Mouse (Mus musculus): Measurements from ENCODE around the gene St5.
A peak's percentile ranks its signal among the peaks of the same experiment; 100 is the strongest.

The St5 gene

GRCm38 (mm10) chr7:109641102-109641501 is 62.3 kb downstream of the St5 start:
- DNase-seq (ENCODE audit: low spot score in 2 of 2): no peak

- no peak for DNase-seq (ENCODE audit: low spot score in 2 of 2)
These were observed 66.0 kb downstream of the St5 start for GRCm38 (mm10) chr7:109637391-109637790.

- DNase-seq (ENCODE audit: low spot score in 2 of 2): no peak
These were observed 67.2 kb downstream of the St5 start for GRCm38 (mm10) chr7:109636086-109636792.

DNA sequence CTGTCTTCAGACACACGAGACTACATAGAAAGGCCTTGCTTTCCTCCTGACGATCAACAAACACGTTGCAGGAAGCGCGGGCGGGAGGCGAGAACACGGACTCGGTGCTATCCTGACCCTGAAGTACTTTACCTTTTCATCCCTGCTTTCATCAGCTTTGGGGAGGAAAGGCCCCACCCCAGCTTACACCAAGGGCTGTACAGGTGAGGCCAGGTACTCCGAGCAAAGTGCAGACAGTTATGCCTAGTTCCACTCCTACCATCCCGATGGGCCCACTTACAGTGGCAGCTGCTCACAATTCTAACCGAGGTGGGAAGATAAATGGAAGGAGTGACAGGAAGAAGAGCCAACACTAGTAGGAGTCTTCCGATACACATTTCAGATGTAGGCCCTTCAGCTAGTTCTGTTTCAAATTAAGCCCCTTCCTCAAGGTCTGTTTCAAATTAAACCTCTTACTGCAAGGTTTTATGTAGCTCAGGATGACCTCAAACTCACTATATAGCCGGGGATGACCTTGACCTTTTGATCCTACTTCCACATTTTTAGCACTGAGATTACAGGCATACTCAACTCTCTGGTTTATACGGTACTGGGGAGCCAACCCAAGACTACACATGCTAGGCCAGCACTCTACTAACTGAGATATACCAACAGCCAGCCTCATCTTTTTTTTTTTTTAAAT is 69.9 kb downstream of the St5 start:
- DNase-seq (ENCODE audit: low spot score in 2 of 2): no peak

DNA sequence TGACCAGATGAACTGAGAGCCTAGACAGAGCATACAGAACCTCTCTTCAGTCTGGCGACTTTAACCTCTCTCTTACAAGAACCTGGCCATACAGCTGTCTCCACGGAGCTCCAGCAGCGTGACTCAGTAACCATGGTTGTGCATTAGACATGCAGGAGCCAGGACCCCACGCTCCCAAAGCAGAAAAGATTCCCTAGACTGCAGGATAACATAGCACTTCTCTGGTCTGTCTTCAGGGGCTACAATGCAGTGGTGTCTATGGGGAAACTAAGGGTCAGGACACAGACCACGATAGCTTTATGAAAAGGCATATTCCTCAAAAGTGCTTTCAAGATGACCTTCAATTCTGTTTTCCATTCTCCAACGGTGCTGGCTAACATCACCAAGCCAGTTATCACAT is 72.1 kb downstream of the St5 start:
- DNase-seq (ENCODE audit: low spot score in 2 of 2): no peak

DNA sequence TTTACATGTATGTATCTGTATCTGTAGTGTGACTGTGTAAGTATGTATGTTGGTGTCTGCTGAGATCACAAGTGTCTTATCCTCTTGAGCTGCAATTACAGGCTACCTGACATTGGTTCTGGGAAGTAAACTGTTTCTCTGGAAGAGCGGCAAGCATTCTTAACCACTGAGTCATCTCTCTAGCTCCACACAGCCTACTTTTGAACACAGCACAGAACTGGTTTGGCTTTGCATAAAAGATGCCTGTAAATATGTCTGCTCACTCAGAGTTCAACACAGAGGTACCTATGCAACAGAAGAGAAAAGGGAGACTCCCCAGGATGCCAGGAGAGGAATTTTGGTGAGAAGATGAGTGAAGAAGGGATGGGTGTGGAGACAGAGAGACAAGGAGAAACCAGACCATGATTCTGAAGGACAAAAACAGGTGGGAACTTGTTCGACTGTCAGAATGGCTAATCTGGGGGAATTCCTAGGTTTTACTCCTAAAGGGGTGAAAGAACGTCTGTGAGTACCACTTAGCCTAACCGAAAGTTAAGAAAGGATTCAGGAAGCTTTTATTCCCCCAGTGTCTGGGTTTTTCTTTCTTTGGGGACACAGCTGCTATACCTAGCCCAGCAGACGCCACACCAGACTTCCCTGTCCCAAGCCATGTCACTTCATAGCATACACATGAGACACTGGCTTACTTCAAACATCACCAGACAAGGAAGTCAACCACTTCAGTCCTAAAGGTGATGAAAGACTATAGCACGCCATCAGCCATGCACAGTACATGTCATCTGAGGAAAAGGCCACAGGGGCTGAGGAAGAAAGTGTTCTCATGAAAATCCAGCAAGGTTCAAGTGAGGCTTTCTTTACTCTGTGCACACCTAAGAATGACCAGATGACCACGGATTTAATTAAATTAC is 73.3 kb downstream of the St5 start:
- DNase-seq (ENCODE audit: low spot score in 2 of 2): no peak

GRCm38 (mm10) chr7:109628935-109629609 is 74.3 kb downstream of the St5 start:
- no peak for DNase-seq (ENCODE audit: low spot score in 2 of 2)

GRCm38 (mm10) chr7:109627851-109628250 is 75.6 kb downstream of the St5 start:
- no peak for DNase-seq (ENCODE audit: low spot score in 2 of 2)

GRCm38 (mm10) chr7:109622234-109622838 is 81.1 kb downstream of the St5 start:
- DNase-seq (ENCODE audit: low spot score in 2 of 2): no peak

DNA sequence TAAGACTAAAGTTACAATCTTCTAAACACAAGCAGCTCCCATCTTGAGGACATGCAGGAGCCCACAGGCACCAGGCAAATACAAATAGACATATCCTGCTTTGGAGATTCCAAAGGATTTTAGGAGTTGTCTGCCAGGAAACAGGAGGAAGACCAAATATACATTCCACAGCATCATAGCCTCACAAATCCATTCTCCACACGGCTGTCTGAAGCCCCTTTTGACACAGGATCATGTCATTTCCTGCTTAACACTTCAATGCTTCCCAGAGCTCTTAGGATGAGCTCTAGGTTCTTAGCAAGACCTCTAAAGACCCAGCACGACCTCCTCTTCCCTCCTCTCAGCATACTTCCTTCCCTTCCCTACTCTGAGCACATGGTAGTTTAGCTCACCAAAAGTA is 82.4 kb downstream of the St5 start:
- no peak for DNase-seq (ENCODE audit: low spot score in 2 of 2)

DNA sequence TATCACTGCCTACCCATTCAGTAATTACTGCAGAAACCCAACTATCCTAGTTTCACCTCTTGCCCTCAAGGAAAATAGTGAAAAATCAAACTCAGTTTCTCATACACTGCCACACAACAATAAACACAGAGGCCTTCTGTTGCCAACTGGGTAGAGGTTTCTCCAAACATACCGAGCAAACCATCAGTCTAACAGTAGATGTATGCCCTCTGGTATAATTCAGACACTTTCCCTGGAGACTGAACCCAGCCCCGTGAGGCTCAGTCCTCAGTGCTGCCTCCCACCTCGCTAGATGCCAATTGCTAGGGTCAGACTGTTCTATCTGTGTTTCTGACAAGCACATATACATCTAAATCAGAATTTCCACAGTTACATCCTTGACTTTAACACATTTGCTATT is 83.1 kb downstream of the St5 start:
- no peak for DNase-seq (ENCODE audit: low spot score in 2 of 2)

- peak; percentile 12 to 46 for DNase-seq (ENCODE audit: low spot score in 2 of 2)
These were observed 84.7 kb downstream of the St5 start for GRCm38 (mm10) chr7:109618721-109619120.

- DNase-seq (ENCODE audit: low spot score in 2 of 2): no peak
These were observed 85.6 kb downstream of the St5 start for GRCm38 (mm10) chr7:109617838-109618237.

- peak; percentile 61 to 65 for DNase-seq (ENCODE audit: low spot score in 2 of 2)
These were observed 87.1 kb downstream of the St5 start for GRCm38 (mm10) chr7:109616034-109616979.

DNA sequence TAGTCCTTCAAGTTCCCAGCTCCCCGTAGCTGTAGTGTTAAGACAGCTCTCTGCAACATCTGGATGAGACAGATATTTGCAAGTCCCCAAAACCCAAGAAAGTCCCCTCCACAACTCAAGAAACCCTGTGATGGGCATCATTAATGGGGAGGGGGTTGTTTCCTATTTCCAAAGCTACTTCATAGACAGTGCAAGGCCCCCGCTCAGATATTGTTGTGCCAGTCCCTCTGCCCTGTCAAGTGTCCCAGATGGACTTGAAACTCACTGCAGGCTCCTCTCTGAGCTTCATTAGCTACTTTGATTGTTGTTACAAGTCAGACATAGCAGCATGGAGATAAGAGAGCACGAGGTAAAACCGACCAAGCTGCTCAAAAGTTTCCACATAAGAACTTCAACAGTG is 87.8 kb downstream of the St5 start:
- DNase-seq (ENCODE audit: low spot score in 2 of 2): no peak

- no peak for DNase-seq (ENCODE audit: low spot score in 2 of 2)
These were observed 88.5 kb downstream of the St5 start for GRCm38 (mm10) chr7:109614939-109615338.

DNA sequence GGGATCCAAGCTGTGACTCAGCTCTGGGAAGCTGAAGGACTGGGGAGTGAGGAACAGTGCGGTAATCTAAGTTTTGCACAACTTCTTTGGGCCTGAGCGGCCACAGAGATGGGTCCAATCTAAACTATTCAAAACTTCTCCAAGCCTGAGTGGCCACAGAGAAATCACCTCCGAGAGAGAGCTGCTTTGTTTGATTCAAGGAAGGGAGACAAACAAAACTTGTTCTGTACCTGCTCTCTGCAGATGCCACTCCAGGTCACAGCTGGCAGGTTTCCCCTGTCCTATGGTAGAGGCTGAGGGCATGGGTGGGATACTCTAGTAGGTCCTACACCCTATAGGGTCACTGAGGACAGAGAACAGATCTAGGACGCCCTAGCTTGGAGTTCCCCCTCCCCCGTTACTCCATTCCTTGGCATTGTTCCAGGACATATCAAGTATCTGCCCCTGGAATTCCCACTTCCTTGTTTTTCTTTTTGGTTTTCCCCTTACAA is 89.8 kb downstream of the St5 start:
- no peak for DNase-seq (ENCODE audit: low spot score in 2 of 2)

DNA sequence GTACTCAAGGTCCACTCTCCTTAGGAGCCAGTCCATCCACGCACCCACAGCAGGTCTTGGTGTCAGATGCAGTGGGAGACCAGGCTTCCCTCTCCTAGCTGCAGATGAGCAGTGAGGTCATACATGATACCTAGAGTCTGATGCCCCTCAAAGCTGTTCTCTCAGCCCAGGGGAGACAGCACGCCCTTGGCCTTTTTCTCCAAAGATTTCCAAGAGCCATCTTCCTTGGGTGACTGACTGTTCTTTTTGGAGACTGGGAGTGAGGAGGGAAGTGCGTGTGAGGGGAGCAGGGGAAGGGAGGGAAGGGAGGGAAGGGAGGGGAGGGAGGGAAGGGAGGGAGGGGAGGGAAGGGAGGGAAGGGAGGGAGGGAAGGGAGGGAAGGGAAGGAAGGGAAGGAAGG is 90.4 kb downstream of the St5 start:
- no peak for DNase-seq (ENCODE audit: low spot score in 2 of 2)

DNA sequence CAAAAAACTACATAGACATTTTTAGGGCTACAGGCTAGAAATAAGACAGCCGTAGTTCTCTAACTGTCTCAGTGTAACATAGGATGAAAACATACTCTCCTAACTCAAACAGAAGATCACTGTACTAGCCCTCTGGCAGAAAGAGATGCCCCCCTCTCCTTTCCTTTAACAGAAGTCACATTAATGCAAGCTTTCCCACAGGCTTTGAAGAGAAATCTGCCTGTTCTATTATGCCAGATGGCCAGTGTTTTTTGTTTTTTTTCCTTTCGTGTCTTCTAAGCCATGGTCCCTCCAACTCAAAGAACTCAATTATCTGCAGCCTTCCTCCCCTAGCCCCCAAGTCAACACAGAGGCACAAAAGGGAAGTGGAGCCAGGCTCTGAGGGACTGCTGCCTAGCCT is 90.9 kb downstream of the St5 start:
- DNase-seq (ENCODE audit: low spot score in 2 of 2): no peak

GRCm38 (mm10) chr7:109610348-109610747 is 93.1 kb downstream of the St5 start:
- no peak for DNase-seq (ENCODE audit: low spot score in 2 of 2)
